Mouse (Mus musculus) small intestine, adult 2 months (tissue): Measurements from ENCODE around the gene Gnpnat1.

Experiments used
- CTCF ChIP-seq: fragments of 200-500 bp; IDR thresholded peaks from 2 replicates; pipeline ENCODE4 v1.5.1; 2012; ENCODE audit warnings: low read depth, mild to moderate bottlenecking, control low read depth, inconsistent platforms, low read length, moderate library complexity, mixed read lengths; ENCODE audit not compliant: insufficient replicate concordance, insufficient read length; ENCODE audit errors: extremely low read depth
- POLR2A ChIP-seq: fragments of 200-500 bp; IDR thresholded peaks from 2 replicates; pipeline ENCODE4 v1.6.1; 2012; ENCODE audit warnings: low read depth, mild to moderate bottlenecking, control low read depth, inconsistent platforms, low read length, moderate library complexity

- TF ChIP-seq POLR2A (no peak), CTCF (no peak)
These were observed 40.7 kb upstream of the Gnpnat1 start for GRCm38 (mm10) chr14:45445445-45445844.
